Mouse (Mus musculus) intestine, embryonic 16.5 days (tissue): ENCODE measurements around the gene Cenpu. TPM values are rescaled to one million over a fixed set of nuclear protein-coding genes. Genes with fewer than 3 reads are reported as not detected.

Experiments used
- ATAC-seq: fragments of 200-750 bp; cut with Nextera tagmentation; 2 replicates; pipeline ENCODE4 v1.8.0; 2017; ENCODE audit warnings: moderate TSS enrichment, moderate library complexity
- H3K27ac ChIP-seq: fragments of 300-500 bp; sonication (generic); 2 replicates; pipeline ENCODE4 v1.5.1; 2014; ENCODE audit warnings: mild to moderate bottlenecking, low read length
- H3K27me3 ChIP-seq: fragments of 300-500 bp; sonication (generic); replicated peaks from 2 replicates; pipeline ENCODE4 v1.6.1; 2014; ENCODE audit warnings: low read length, control low read depth, mixed read lengths; ENCODE audit not compliant: control insufficient read depth, insufficient read depth
- H3K36me3 ChIP-seq: fragments of 300-500 bp; sonication (generic); 2 replicates; pipeline ENCODE4 v1.6.1; 2014; ENCODE audit warnings: low read length, control low read depth; ENCODE audit not compliant: control insufficient read depth, insufficient read depth
- H3K4me1 ChIP-seq: fragments of 300-500 bp; sonication (generic); 2 replicates; pipeline ENCODE4 v1.6.1; 2014; ENCODE audit warnings: low read length, control low read depth, mixed read lengths; ENCODE audit not compliant: control insufficient read depth, insufficient read depth
- H3K4me2 ChIP-seq: fragments of 300-500 bp; sonication (generic); 2 replicates; pipeline ENCODE4 v1.6.1; 2014; ENCODE audit warnings: low read depth, low read length, control low read depth
- H3K4me3 ChIP-seq: fragments of 300-500 bp; sonication (generic); 2 replicates; pipeline ENCODE4 v1.5.1; 2014; ENCODE audit warnings: mild to moderate bottlenecking, low read length
- H3K9ac ChIP-seq: fragments of 300-500 bp; sonication (generic); 2 replicates; pipeline ENCODE4 v1.6.1; 2014; ENCODE audit warnings: low read depth, low read length
- H3K9me3 ChIP-seq: fragments of 300-500 bp; sonication (generic); 2 replicates; pipeline ENCODE4 v1.6.1; 2016; ENCODE audit warnings: low read length, control low read depth; ENCODE audit not compliant: control insufficient read depth
- WGBS: fragments of 180-500 bp; shearing (Covaris S2); extraction: QIAGEN DNeasy Blood & Tissue Kit; methylation state at CpG from one replicate; pipeline ENCODE4 v1.1.7; 2014; 5-methylcytosine and 5-hydroxymethylcytosine counted together
- polyA plus RNA-seq: library from polyadenylated mRNA; unstranded; fragments of >200 nt; fragmentation: Nextera tagmentation; extraction: Ambion mirVana; gene quantifications from 2 replicates; pipeline ENCODE4 v1.2.1, GENCODE M21; 2015

The Cenpu gene
- polyA plus RNA-seq: 9.0 and 12.7 TPM in 2 replicates

GRCm38 (mm10) chr8:46551615-46552440, at the start of gene Cenpu:
TSS of gene Cenpu (plus strand) at chr8:46552028.
- no peaks in the 10 kb centered on the region for H3K36me3 ChIP-seq
- H3K27me3 ChIP-seq: no peaks in the 10 kb centered on the region
- H3K9me3 ChIP-seq: no peaks in the 10 kb centered on the region
- H3K4me2 ChIP-seq: peak within 1 kb of the TSS; percentile 81
- peak; percentile 99 for ATAC-seq
- peaks cover 8% of the 10 kb centered on the region for H3K4me1 ChIP-seq
- H3K9ac ChIP-seq: peak within 1 kb of the TSS; percentile 75
- WGBS: under 1% methylated on average over 50 of the region's 50 CpGs
- peak within 1 kb of the TSS; percentile 71; the same call in 1 of the 2 replicates for H3K27ac ChIP-seq
- H3K4me3 ChIP-seq: peak within 1 kb of the TSS; percentile 83

- H3K9ac ChIP-seq: peak overlapping the region; percentile 49
- H3K27me3 ChIP-seq: no peaks in the 10 kb centered on the region
- WGBS: 20% methylated on average over 19 of the region's 19 CpGs
- ATAC-seq: peak; percentile 43
- H3K27ac ChIP-seq: 0 out of 2 replicates have a peak overlapping the region, but pooled peaks have one; percentile 23
- H3K36me3 ChIP-seq: no peaks in the 10 kb centered on the region
- H3K4me2 ChIP-seq: peak overlapping the region; percentile 41
- H3K4me1 ChIP-seq: peaks cover 23% of the 10 kb centered on the region; the same call in 1 of the 2 replicates
- H3K9me3 ChIP-seq: no peaks in the 10 kb centered on the region
- peak overlapping the region; percentile 29 for H3K4me3 ChIP-seq
These were observed 49.3 kb upstream of the Cenpu start for GRCm38 (mm10) chr8:46502333-46503071.

- Histone ChIP-seq H3K27ac (no peak overlapping the region), H3K4me1 (peaks cover 23% of the 10 kb centered on the region; the same call in 1 of the 2 replicates), H3K36me3 (no peaks in the 10 kb centered on the region), H3K9ac (no peak overlapping the region), H3K27me3 (no peaks in the 10 kb centered on the region), H3K9me3 (no peaks in the 10 kb centered on the region), H3K4me3 (peak overlapping the region; percentile 29), H3K4me2 (peak overlapping the region; percentile 41)
- ATAC-seq: no peak
- 71% methylated on average over 12 of the region's 12 CpGs for WGBS
These were observed 48.6 kb upstream of the Cenpu start for GRCm38 (mm10) chr8:46503072-46503695.

- Histone ChIP-seq H3K27me3 (no peaks in the 10 kb centered on the region), H3K9ac (no peak overlapping the region), H3K4me3 (no peak overlapping the region), H3K36me3 (no peaks in the 10 kb centered on the region), H3K4me1 (peaks cover 23% of the 10 kb centered on the region; the same call in 1 of the 2 replicates), H3K9me3 (no peaks in the 10 kb centered on the region), H3K4me2 (no peak overlapping the region), H3K27ac (no peak overlapping the region)
- no peak for ATAC-seq
- WGBS: 72% methylated on average over 3 of the region's 3 CpGs
These were observed 47.6 kb upstream of the Cenpu start for GRCm38 (mm10) chr8:46504196-46504595.

- no peak overlapping the region for H3K4me2 ChIP-seq
- no peaks in the 10 kb centered on the region for H3K36me3 ChIP-seq
- no peak overlapping the region for H3K4me3 ChIP-seq
- H3K4me1 ChIP-seq: peaks cover 6% of the 10 kb centered on the region; the same call in 1 of the 2 replicates
- H3K9me3 ChIP-seq: no peaks in the 10 kb centered on the region
- 79% methylated on average over 14 of the region's 14 CpGs for WGBS
- no peak for ATAC-seq
- H3K9ac ChIP-seq: no peak overlapping the region
- H3K27ac ChIP-seq: no peak overlapping the region
- H3K27me3 ChIP-seq: no peaks in the 10 kb centered on the region
These were observed 43.1 kb upstream of the Cenpu start for GRCm38 (mm10) chr8:46508488-46509395.

GRCm38 (mm10) chr8:46509474-46509873, 42.4 kb upstream of the Cenpu start:
- no peak overlapping the region for H3K27ac ChIP-seq
- ATAC-seq: no peak
- no peak overlapping the region for H3K4me2 ChIP-seq
- H3K4me3 ChIP-seq: no peak overlapping the region
- no peak overlapping the region for H3K9ac ChIP-seq
- no peaks in the 10 kb centered on the region for H3K9me3 ChIP-seq
- no peaks in the 10 kb centered on the region for H3K27me3 ChIP-seq
- H3K36me3 ChIP-seq: no peaks in the 10 kb centered on the region
- 0 out of 2 replicates have a peak, but pooled peaks cover 4% of the 10 kb centered on the region for H3K4me1 ChIP-seq
- WGBS: 92% methylated on average over 3 of the region's 3 CpGs

- ATAC-seq: no peak
- Histone ChIP-seq H3K27me3 (no peaks in the 10 kb centered on the region), H3K36me3 (peaks cover 3% of the 10 kb centered on the region; the same call in 1 of the 2 replicates), H3K27ac (no peak overlapping the region), H3K4me3 (no peak overlapping the region), H3K9me3 (no peaks in the 10 kb centered on the region), H3K4me2 (no peak overlapping the region), H3K9ac (no peak overlapping the region), H3K4me1 (no peaks in the 10 kb centered on the region)
- 81% methylated on average over 9 of the region's 9 CpGs for WGBS
These were observed 40.5 kb upstream of the Cenpu start for GRCm38 (mm10) chr8:46511336-46511735.

GRCm38 (mm10) chr8:46512538-46512937, 39.3 kb upstream of the Cenpu start:
- H3K4me1 ChIP-seq: no peaks in the 10 kb centered on the region
- no peak overlapping the region for H3K9ac ChIP-seq
- no peaks in the 10 kb centered on the region for H3K27me3 ChIP-seq
- ATAC-seq: peak; percentile 40; the same call in 1 of the 2 replicates
- H3K9me3 ChIP-seq: no peaks in the 10 kb centered on the region
- H3K36me3 ChIP-seq: peaks cover 3% of the 10 kb centered on the region; the same call in 1 of the 2 replicates
- H3K27ac ChIP-seq: no peak overlapping the region
- no peak overlapping the region for H3K4me3 ChIP-seq
- 43% methylated on average over 8 of the region's 8 CpGs for WGBS
- no peak overlapping the region for H3K4me2 ChIP-seq
